In the genomic region with DNA sequence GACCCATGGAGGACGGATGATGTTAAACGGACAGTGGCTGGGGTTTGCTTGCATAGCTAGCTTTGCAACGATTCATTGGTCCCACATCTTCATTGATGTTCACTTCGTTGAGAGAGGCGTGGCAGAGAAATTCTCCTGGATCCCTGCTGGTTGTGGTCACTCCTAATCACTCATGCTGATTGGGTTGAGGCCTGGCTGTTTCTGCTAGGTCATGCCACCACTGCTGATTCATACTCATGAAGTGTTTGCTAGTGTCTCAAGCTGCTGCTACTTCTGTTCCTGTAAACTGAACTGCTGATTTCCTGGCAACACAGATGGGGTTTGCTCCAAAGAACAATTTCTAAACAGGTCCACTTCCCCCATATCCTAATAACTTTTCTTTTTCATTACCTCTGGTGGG, we compare ENCODE assay signal across 18 mouse cellular contexts. TPM values are rescaled to one million over a fixed set of nuclear protein-coding genes. Genes with fewer than 3 reads are reported as not detected.
A peak's percentile ranks its signal among the peaks of the same experiment; 100 is the strongest.
DNase-seq lines count a peak whose midpoint lies in the region; ATAC-seq and TF ChIP-seq lines count a peak whose summit lies in the region.
"Had no signal": no experiment of that assay in that cellular context is flagged by ENCODE, and none has a peak within 500 bp of the region (broad histone marks: within the 10 kb centered on the region; RNA-seq: fewer than 3 reads in every experiment).

No protein-coding gene starts in this region.

- no peak overlapping the region for H3K27ac ChIP-seq in liver, embryonic 11.5 days (ENCODE audit: low read depth, low read length)
- peak overlapping the region; percentile 41 for H3K27ac ChIP-seq in liver, embryonic 14.5 days
- H3K27ac ChIP-seq: embryonic facial prominence, embryonic 10.5 days; forebrain, embryonic 15.5 days; heart, adult 2 months; heart, embryonic 13.5 days; hindbrain, embryonic 13.5 days; hindbrain, postnatal 0 days had no signal

- no peaks in the 10 kb centered on the region for H3K36me3 ChIP-seq in liver, embryonic 11.5 days (ENCODE audit: control insufficient read depth, insufficient read depth, low read length)
- no peaks in the 10 kb centered on the region for H3K36me3 ChIP-seq in liver, embryonic 14.5 days (replicated peaks; ENCODE audit: control insufficient read depth, insufficient read depth, low read depth)
- H3K36me3 ChIP-seq: embryonic facial prominence, embryonic 10.5 days; forebrain, embryonic 15.5 days; heart, embryonic 13.5 days; hindbrain, embryonic 13.5 days had no signal

- no peaks in the 10 kb centered on the region for H3K27me3 ChIP-seq in liver, embryonic 11.5 days (replicated peaks; ENCODE audit: control insufficient read depth, insufficient read depth, low read length)
- no peaks in the 10 kb centered on the region for H3K27me3 ChIP-seq in liver, embryonic 14.5 days (ENCODE audit: control insufficient read depth, insufficient read depth, low read length)
- H3K27me3 ChIP-seq: forebrain, embryonic 15.5 days; heart, embryonic 13.5 days; hindbrain, embryonic 13.5 days had no signal

- peak; percentile 28 for DNase-seq in adrenal gland, adult 8-10 months
- no peak for DNase-seq in adrenal gland, adult 18-20 months (ENCODE audit: low spot score in 2 of 2)
- DNase-seq in liver (peak; percentile 66), MN1 (ENCODE audit: low spot score) (no peak)
- DNase-seq in liver, embryonic 11.5 days (ENCODE audit: low spot score) = no peak
- DNase-seq in c-Kit-negative CD71-positive TER-119-positive erythroid progenitor cells, embryonic 14.5 days (ENCODE audit: low read depth, low spot score) = peak; percentile 46
- peak in 1 of 3 experiments; percentile 23 for DNase-seq in liver, embryonic 14.5 days (ENCODE audit: low read depth in 3 of 3, low spot score in 3 of 3)
- DNase-seq in kidney, postnatal 10 days = no peak
- DNase-seq: adrenal gland, postnatal 14 days; cerebellum, adult 2 months; cerebellum, postnatal 10 days; gastrocnemius, postnatal 36 days; heart, adult 2 months had no signal

- no peak for TF ChIP-seq EP300 in liver, embryonic 14.5 days (IDR thresholded peaks at IDR 0.05; ENCODE audit: low read depth)

- 84% methylated on average over 5 of the region's 5 CpGs for WGBS in liver, embryonic 11.5 days
- 65% methylated on average over 5 of the region's 5 CpGs for WGBS in liver, embryonic 14.5 days (ENCODE audit: insufficient replicate concordance)

- no peaks in the 10 kb centered on the region for H3K9me3 ChIP-seq in liver, embryonic 11.5 days (ENCODE audit: control insufficient read depth, low read length)
- no peaks in the 10 kb centered on the region for H3K9me3 ChIP-seq in liver, embryonic 14.5 days (ENCODE audit: control insufficient read depth, low read length)
- H3K9me3 ChIP-seq: forebrain, embryonic 15.5 days; heart, embryonic 13.5 days had no signal

- no peak for ATAC-seq in liver, embryonic 11.5 days (replicated peaks; ENCODE audit: low FRiP score)
- peak; percentile 82 for ATAC-seq in liver, embryonic 14.5 days (ENCODE audit: insufficient read depth)
- ATAC-seq: forebrain, embryonic 15.5 days; hindbrain, postnatal 0 days had no signal

- H3K9ac ChIP-seq in liver, embryonic 11.5 days (ENCODE audit: low read depth, low read length) = no peak overlapping the region
- no peak overlapping the region for H3K9ac ChIP-seq in liver, embryonic 14.5 days (replicated peaks)
- H3K9ac ChIP-seq: forebrain, embryonic 15.5 days; heart, embryonic 13.5 days; hindbrain, embryonic 13.5 days had no signal

- H3K4me1 ChIP-seq in liver, embryonic 11.5 days (replicated peaks; ENCODE audit: control insufficient read depth, insufficient read depth, low read length) = no peaks in the 10 kb centered on the region
- peaks cover 10 to 20% of the 10 kb centered on the region in 2 experiments for H3K4me1 ChIP-seq in liver, embryonic 14.5 days (replicated peaks; ENCODE audit: control insufficient read depth in 2 of 2, insufficient read depth in 2 of 2, low read length in 1 of 2)
- H3K4me1 ChIP-seq: embryonic facial prominence, embryonic 10.5 days; forebrain, embryonic 15.5 days; heart, embryonic 13.5 days; hindbrain, embryonic 13.5 days had no signal

- no peak overlapping the region for H3K4me2 ChIP-seq in liver, embryonic 11.5 days
- H3K4me2 ChIP-seq in liver, embryonic 14.5 days (ENCODE audit: low read depth) = no peak overlapping the region
- H3K4me2 ChIP-seq: forebrain, embryonic 15.5 days; heart, embryonic 13.5 days; hindbrain, embryonic 13.5 days had no signal

- no peak overlapping the region for H3K4me3 ChIP-seq in liver, embryonic 11.5 days (ENCODE audit: low read depth, low read length)
- no peak overlapping the region for H3K4me3 ChIP-seq in liver, embryonic 14.5 days (ENCODE audit: insufficient read depth in 1 of 2, low read depth in 2 of 2, low read length in 2 of 2)
- H3K4me3 ChIP-seq: embryonic facial prominence, embryonic 10.5 days; forebrain, embryonic 15.5 days; heart, adult 2 months; heart, embryonic 13.5 days; hindbrain, embryonic 13.5 days had no signal

- TF ChIP-seq CTCF in liver, embryonic 14.5 days (IDR thresholded peaks at IDR 0.05; ENCODE audit: low read depth) = no peak

RNA-seq across cellular contexts. Expression of gene Rfk, which starts 13.0 kb away (rescaled TPM):
- 100 to 1,000 TPM in 2 of 4 experiments, 10 to 100 TPM in 2; 59.9 to 655 (median 176) TPM for total RNA-seq in adrenal gland, adult 8-10 months (2022)
- total RNA-seq in adrenal gland, adult 18-20 months (2021) = 100 to 1,000 TPM in 1 of 2 experiments, 10 to 100 TPM in 1; 74.3 to 417 TPM
- 86.0 and 88.3 TPM in 2 replicates for polyA plus RNA-seq in liver, embryonic 11.5 days (2014; fragmentation: Nextera tagmentation; extraction: Ambion mirVana)
- polyA plus RNA-seq in liver, embryonic 14.5 days (2012; rRNA removed) = 19.8 and 26.2 TPM in 2 replicates
- 47.4 and 53.3 TPM in 2 replicates for polyA plus RNA-seq in liver, embryonic 14.5 days (2014; fragmentation: Nextera tagmentation; extraction: Ambion mirVana)

RNA-seq across cellular contexts. Expression of gene Gcnt1, which starts 34.2 kb away (rescaled TPM):
- total RNA-seq in adrenal gland, adult 8-10 months (2022) = 1 to 10 TPM; 2.0 to 2.6 (median 2.5) TPM
- total RNA-seq in adrenal gland, adult 18-20 months (2021) = 1 to 10 TPM; 2.5 to 2.6 TPM
- polyA plus RNA-seq in liver, embryonic 11.5 days (2014; fragmentation: Nextera tagmentation; extraction: Ambion mirVana) = 26.0 and 28.8 TPM in 2 replicates
- 11.9 and 14.6 TPM in 2 replicates for polyA plus RNA-seq in liver, embryonic 14.5 days (2012; rRNA removed)
- polyA plus RNA-seq in liver, embryonic 14.5 days (2014; fragmentation: Nextera tagmentation; extraction: Ambion mirVana) = 25.1 and 26.0 TPM in 2 replicates

Comparison
In these comparisons a context has a peak if more than half of its experiments do, and no peak if none do; other contexts are left out.
1. DNase-seq: peak in adrenal gland, adult 8-10 months (single experiment), liver (single experiment) and c-Kit-negative CD71-positive TER-119-positive erythroid progenitor cells, embryonic 14.5 days (single experiment); none in adrenal gland, adult 18-20 months (0 of 2), liver, embryonic 11.5 days (single experiment), kidney, postnatal 10 days (single experiment) and MN1 (single experiment).